22 mouse cellular contexts compared by ENCODE assay signal in genomic region chr13:52552822-52553477, GRCm38 (mm10).
"Had no signal": no experiment of that assay in that cellular context is flagged by ENCODE, and none has a peak within 500 bp of the region (broad histone marks: within the 10 kb centered on the region; RNA-seq: fewer than 3 reads in every experiment).

No protein-coding gene starts in this region.

- H3K9ac ChIP-seq: limb, embryonic 13.5 days; liver, embryonic 12.5 days; liver, embryonic 15.5 days; lung, embryonic 15.5 days; neural tube, embryonic 13.5 days; stomach, embryonic 15.5 days had no signal

- H3K27me3 ChIP-seq: limb, embryonic 13.5 days; liver, embryonic 12.5 days; liver, embryonic 15.5 days; lung, embryonic 15.5 days; neural tube, embryonic 13.5 days; stomach, embryonic 15.5 days had no signal

- H3K27ac ChIP-seq: kidney, postnatal 0 days; layer of hippocampus, adult 2 months; limb, embryonic 10.5 days; limb, embryonic 13.5 days; liver, embryonic 12.5 days; liver, embryonic 15.5 days; lung, embryonic 15.5 days; neural tube, embryonic 13.5 days; stomach, embryonic 15.5 days had no signal

- H3K36me3 ChIP-seq: limb, embryonic 10.5 days; limb, embryonic 13.5 days; liver, embryonic 12.5 days; liver, embryonic 15.5 days; lung, embryonic 15.5 days; neural tube, embryonic 13.5 days; stomach, embryonic 15.5 days had no signal

- H3K9me3 ChIP-seq: limb, embryonic 10.5 days; limb, embryonic 13.5 days; liver, embryonic 12.5 days; liver, embryonic 15.5 days; lung, embryonic 15.5 days; neural tube, embryonic 13.5 days; stomach, embryonic 15.5 days had no signal

- H3K4me1 ChIP-seq: limb, embryonic 10.5 days; limb, embryonic 13.5 days; liver, embryonic 15.5 days; lung, embryonic 15.5 days; neural tube, embryonic 13.5 days; stomach, embryonic 15.5 days had no signal

- ATAC-seq: intestine, embryonic 16.5 days; liver, embryonic 12.5 days had no signal

- H3K4me2 ChIP-seq: limb, embryonic 13.5 days; liver, embryonic 12.5 days; liver, embryonic 15.5 days; lung, embryonic 15.5 days; neural tube, embryonic 13.5 days; stomach, embryonic 15.5 days had no signal

- H3K4me3 ChIP-seq: layer of hippocampus, adult 2 months; limb, embryonic 10.5 days; limb, embryonic 13.5 days; liver, embryonic 12.5 days; liver, embryonic 15.5 days; lung, embryonic 15.5 days; myocyte; neural tube, embryonic 13.5 days; stomach, embryonic 15.5 days had no signal

- DNase-seq: kidney, adult 2 months; kidney, postnatal 25 days; layer of hippocampus, adult 9-11 months; liver; lung, adult 18-20 months; lung, postnatal 10 days; lung, postnatal 36 days; retina, postnatal 1 day; right cerebral cortex, postnatal 25 days; spleen, adult 18-20 months; thymus, postnatal 36 days had no signal
